Mouse (Mus musculus): ENCODE measurements at regions not wholly inside any gene's neighbourhood (a gene's known extent, or its start where the extent isn't known, plus 50 kb on each side); places are given as distances from the start of the nearest gene placed in this dataset.

DNA sequence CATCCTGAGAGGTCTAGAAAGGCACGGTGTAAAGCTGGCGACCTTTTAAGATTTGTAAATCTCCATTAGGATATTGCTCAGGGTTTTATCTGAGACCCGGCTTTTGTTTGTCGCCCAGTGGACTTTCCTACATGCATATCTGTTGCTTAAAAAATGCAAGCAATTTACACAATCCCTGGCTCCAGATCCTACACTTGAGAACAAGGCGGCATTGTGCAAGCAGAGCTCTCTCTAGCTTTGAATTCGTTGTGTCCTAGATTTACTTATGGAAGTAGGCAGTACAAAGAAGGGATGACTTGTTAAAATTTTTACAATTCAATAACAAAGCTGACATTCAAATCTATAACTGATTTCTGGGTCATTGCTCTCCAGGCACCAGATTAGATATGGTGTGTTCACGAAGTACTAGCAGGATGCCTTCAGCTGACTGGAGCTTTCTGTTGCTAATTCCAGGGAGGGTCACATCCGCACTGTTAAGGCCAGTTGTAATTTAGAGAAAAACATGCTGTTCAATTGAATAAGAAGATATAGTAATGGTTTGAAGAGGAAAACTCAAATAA lies 62.2 kb upstream of the Teddm2 start:
- DNase-seq = no peak

DNA sequence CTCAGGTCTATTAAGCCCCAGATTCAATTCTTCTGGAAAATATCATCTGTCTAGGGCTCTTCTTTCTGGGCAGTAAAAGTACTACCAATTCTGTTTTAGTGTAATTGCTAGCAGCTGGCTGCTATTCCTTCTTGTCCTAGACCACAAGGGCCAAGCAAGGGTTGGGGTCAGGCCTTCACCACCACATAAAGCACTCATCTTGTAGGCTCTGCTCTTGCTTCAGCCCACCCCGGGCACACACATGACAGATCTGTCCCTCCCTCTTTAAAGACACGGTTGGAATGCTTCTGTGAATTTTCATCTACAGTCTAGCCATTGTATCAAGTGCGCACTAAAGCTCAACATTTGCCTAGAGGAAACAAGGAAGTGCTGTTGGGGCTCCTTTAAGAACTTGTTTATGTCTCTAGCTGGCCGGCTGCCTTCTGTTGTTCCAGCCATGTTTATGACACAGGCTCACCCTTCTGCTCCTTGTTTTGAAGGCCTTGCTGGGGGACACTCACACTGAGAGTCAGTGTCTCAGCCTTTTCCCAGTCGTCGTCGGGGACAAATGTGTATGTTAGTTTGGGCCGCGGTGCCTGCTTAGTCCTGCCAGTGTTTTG lies 63.8 kb upstream of the Teddm2 start:
- DNase-seq = no peak

DNA sequence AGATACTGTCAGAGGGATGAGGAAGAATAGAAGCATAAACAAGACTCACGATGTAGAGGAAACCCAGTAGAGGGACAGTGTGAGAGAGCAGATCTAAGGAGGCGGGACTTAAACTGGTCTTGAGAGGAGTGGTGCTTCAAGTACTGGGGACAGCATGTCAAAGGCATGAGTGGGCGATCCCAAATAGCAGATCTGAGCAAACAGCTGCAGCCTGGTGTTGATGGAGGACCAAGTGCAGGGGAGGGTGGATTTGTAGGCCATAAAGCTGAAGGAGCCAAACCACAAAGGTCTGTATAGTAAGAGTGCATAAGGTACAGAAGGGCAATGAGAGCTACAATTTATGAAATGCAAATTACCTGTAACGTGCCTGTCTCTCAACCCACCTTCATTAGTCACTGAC lies 69.4 kb upstream of the Teddm2 start:
- DNase-seq = no peak

DNA sequence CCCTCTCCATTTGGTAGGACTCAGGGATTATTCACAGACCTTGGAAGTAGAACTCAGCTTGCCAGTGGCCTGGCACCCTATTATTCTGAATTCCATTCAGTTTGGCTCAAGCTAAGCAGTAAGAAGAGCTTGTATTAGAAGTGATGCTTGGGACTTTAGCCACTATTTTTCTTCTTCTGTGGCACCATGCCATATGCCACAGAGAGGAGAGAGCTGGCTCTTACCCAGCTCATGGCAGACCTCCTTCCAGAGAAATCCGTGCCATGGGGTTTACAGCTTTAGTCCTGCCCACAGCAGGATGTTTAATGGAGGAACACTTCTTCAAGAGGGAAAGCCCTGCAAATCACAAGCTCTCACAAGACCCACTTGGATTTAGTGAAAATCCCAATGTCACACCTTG lies 74.3 kb upstream of the Teddm2 start:
- no peak for DNase-seq

DNA sequence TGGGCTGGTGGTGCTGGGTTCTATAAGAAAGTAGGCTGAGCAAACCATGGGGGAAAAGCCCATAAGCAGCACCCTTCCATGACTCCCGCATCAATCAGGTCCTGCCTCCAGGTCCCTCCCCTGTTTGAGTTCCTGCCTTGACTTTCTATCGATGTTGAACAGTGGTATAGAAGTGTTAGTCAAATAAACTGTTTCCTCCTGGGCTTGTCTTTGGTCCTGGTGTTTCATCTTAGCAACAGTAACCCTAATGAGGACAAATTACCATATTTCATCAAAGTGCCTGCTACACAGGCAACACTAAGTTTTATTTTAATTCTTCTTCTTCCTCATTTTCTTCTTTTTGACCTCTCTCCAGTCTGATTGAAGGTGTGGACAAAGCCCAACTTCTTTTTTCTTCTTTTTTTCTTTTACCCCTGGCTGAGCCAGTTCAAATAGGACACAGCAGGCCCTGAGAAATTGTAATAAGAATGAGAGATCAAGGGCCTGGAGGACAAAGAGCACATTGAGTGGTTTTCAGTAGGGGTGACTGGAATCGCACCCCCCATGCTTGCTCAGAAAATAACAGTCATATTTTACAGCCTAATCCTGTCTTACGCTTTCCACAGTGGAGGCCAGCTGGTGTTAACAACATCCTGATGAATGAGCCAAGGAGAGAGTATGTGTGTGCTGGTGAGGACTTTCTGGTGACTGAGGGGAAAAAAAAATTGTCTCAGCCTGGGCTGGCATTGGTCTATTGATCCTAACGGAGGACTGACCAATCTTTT lies 78.1 kb upstream of the Teddm2 start:
- DNase-seq = peak; percentile 18 to 27

DNA sequence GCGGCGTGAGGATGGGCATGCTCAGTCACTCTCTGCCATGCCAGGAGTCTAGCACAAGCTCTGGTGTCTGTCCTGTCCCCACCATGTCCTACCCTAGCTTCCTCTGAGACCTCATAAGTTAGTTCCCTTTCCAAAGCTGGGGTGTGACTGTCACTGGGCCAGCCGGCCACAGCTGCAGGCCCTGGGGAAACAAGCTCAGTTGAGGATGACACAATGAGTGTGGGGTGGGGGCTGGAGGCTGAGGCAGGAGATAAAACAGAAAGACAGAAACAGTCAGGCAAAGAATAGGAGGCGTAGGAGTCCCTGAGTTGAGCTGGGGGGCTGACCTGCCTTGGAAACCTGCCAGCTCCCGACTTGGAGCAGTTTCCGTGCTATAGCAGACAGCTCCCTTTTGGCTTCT lies 80.9 kb upstream of the Teddm2 start:
- DNase-seq = peak in 1 of 2 experiments; percentile 18

DNA sequence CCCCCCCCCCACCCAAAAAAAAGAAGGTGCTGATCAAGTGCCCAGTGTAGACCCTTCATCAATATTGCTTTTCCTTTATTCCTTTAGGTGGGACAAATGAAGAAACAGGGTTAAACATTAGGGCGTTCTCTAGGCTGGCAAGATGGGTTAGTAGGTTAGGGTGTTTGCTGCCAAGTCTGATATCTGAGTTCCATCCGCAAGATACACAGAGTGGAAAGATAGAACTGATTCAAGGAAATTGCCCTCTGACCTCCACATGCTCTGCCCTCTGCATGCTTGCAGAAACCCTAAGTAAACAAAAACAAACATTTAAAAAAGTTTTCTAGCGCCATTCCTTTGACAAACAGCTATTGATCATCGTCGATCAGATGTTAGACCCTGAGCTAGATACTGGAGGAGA lies 85.6 kb upstream of the Teddm2 start:
- DNase-seq = no peak

DNA sequence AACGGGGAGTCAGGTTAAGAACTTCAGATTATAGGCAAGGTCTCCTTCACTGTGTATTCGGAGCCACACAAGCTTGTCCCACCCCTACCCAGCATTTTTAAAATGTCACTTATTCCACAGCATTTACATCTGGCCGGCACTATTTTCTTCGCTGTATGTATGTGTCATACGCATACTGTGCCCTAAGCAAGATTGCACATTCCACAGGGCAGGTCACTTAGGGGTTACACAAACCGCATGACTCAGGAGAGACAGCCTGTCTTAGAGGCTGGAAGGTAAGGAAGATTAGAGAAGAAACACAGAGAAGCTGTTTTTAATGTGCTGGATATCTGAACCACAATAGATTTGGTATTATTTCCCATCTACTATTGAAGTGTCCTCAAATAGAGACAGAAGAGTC lies 86.6 kb upstream of the Teddm2 start:
- no peak for DNase-seq

DNA sequence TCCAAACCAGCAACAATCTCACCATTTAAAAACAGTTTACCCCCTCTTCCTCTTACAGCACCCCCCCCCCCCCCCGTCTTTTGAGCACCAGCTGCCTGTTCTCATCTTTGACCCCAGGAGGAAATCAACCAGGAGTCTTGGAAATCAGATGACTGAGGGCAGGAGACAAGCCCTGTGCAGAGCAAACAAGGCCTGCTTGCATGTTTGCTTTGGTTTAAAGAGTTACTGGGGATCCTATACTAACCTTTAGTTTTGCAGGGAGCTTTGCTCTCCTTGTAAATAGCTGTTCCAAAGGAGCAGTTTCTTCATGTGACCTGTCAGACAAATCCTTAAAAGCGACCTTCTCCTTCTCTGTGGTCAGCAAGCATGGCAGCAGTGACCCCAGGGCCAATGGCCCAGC lies 88.3 kb upstream of the Teddm2 start:
- DNase-seq = no peak

DNA sequence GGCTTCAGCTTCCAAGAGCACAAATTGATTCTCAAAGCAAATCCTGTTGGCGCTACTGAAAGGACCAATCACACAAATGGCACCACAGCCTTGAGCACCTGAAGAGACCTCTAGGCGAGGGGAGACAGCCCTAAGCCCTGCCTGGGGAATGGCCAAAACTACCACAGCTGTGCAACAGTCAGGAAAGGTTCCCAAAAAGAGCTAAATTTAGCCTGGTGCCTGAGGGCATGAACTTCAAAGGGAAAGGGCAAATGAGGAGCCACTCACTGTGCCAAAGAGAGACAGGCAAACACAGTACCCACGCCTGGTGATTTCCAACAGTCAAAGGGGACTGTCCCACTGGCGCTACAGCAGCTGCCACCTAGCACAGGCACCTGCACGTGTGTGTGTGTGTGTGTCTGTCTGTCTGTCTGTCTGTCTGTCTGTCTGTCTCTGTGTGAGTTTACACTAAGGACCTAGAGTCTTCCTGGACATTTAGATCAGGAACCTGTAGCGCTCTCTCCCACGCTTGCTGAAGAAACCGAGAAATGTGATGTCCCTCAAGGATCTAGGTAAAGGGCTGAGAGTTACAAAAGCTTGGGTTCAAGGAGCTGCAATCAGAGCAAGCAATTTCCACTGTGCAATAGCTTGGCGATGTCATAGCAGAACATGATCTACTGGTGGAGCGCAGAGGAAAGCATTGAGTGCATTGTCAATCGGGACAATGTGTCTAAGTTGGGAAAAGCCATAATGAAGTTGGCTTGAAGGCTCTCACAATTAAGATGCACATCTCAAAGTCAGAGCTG lies 90.8 kb upstream of the Teddm2 start:
- DNase-seq = no peak

DNA sequence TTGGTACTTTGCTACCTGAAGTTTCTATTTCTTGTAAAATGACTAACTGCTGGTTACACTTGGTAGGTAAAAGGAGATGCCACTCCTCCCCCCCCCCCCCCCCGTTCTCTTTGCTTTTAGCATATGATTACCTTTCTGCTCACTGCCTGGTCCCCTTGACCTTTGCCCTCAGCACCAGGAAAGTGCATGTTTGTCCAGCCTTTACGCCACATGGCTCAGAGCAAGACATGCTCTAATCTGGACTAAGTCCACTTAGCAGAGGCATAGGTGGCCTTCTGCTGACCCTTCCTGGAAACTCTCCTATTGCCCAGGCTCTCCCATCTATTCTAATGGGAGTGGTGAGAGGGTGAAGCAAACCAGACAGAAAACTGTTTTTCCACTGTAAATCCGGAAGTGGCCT lies 92.4 kb upstream of the Teddm2 start:
- DNase-seq = no peak

DNA sequence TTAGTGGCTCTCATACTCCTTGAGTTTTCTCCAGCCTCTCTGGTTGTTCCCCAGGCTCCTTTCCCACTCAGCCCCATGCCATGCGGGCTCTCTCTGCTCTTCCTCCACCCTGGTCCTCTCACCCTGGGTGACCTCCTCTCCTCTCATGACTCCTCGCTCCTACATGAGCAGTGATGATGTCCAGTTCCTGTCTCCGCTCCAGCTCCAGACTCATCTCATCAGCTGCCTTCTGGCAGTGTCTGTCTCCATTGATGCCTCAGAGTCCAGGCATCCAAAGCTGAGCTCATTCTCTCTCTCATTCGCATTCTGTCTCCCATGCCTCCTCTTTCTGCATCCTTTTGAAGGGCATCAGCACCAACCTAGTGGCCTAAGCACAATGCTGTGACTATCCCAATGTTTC lies 94.8 kb upstream of the Teddm2 start:
- peak in 1 of 2 experiments; percentile 14 for DNase-seq

DNA sequence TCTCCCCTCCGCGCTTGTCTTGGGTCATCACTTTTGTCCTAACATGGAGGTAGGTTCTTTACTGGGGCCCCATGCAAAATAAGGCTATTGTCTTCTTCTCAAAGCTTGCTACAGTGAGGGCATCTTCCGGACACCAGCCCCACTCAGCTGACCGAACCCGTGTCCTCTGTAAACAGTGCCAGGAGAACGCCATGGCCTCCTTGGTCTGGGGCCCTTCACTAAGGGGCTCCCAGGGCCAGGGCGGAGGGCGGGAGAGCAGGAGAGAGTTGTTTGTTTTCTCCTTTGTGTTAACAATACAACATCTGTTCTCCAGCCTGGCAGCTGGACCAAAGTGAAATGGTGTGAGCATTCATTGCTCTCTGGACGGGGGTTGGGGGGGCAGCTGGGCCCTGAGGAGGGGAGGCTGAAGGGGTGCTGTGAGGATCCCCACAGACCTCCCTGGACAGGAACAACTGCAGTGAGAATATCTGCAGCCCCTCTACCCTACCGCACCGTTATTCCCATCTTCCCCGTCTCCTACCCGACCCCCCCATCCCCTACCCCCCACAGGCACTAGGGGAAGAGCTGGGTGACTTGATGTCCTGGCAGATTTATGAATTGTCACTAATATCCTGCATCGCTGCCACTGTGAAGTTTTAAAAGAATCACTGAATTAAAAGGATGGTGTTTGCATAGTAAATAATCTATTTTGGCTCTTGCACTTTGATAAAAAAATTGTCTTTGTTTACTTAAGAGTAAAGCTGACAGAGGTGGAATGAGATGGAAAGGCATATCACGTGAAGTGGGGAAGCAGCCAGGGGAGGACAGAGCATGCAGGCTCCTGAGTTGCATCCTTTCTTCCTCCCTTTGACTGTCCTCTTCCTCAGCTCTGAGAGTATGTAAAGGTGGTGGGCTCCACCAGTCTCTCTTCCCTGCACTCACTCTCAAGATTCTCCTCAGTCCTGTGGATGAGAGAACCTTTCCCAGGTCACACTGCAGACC lies 97.5 kb upstream of the Teddm2 start:
- DNase-seq = peak; percentile 16 to 29

DNA sequence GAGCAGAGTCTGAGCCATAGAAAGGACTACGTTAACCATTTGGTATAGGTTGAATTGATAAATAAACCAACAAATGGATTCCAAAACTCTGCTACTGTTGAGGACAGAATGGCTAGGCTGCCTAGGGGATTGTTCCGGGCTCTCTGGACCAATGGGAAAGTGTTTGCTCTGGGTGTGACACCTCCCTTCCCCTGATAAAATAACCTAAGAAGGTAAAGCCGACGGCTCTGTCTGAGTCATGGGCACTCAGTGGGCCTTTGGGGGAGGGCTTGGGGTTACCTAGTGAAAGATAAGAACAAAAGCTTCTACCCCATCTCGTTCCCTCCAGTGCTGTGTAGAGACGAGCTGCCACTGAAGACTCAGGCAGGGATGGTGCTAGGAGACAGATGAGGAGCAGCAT lies 99.7 kb upstream of the Teddm2 start:
- DNase-seq = no peak

DNA sequence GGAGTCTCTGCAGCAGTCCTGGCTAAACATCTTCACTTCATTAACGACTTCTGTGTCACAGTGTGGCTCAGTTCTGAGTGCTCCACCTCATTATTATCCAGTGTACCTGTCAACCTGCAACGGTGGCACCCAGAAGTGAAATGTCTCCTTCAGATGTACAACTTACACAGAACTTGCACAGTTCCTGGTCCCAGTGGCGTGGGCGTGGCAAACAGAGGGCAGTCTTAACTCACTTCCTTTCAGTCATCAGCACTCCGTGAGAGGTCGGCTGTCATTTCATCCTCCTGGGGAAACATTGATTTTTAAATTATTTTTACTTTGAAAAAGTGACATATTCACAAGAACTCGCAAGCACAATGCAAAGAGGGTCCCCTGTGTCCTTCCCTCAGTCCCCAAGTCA lies 103.6 kb upstream of the Teddm2 start:
- no peak for DNase-seq

DNA sequence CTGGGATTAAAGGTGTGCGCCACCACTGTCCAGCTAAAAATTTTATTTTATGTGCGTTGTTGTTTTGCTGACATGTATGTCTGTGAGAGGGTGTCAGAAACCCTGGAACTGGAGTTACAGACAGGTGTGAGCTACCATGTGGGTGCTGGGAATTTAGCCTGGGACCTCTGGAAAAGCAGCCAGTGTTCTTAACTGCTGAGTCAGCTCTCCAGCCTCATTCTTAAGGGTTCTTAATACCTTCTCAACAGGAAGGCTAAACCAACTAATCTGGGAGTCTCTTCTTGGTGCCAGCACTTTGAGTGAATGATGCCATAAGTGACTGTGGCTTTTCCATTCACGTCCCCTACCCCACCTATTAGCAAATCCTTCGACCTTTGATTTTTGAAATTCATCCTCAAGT lies 104.6 kb upstream of the Teddm2 start:
- no peak for DNase-seq

DNA sequence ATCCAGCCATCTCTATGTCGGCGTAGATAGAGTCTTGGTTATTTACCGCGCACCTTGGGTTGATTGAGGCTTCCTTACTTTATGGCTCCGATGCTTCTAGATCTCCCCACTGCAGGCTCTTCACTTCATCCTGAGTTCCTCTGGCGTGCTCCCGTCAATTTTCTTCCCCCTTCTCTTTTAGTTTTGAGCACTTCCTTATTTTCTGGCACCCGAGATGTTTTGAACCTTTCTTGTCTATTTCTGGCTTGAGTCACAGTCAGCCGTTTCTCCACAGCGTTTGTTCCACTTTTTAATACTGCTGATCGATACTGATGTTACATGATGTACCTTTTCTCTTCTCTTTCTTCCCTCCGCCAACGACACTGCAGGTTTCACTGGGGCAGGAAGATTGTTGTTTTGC lies 106.0 kb upstream of the Teddm2 start:
- no peak for DNase-seq

DNA sequence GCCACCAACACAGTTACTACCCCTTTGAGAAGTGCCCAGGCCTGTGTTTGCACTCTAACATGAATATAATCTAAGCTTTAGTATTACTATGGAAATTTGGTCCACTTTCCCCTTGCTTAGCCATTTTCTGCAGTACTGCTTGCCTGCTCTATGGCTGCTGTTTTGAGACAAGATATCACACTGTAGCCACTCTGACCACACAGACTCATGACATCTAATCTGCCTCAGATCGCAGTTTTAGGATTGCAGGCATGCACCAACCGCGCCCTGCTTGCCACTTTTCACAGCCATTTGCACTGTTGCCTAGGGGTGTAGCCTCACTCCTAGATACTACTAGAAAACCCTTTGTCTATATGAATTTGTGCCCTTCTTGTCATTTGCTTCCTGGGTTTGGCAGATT lies 107.4 kb upstream of the Teddm2 start:
- no peak for DNase-seq

DNA sequence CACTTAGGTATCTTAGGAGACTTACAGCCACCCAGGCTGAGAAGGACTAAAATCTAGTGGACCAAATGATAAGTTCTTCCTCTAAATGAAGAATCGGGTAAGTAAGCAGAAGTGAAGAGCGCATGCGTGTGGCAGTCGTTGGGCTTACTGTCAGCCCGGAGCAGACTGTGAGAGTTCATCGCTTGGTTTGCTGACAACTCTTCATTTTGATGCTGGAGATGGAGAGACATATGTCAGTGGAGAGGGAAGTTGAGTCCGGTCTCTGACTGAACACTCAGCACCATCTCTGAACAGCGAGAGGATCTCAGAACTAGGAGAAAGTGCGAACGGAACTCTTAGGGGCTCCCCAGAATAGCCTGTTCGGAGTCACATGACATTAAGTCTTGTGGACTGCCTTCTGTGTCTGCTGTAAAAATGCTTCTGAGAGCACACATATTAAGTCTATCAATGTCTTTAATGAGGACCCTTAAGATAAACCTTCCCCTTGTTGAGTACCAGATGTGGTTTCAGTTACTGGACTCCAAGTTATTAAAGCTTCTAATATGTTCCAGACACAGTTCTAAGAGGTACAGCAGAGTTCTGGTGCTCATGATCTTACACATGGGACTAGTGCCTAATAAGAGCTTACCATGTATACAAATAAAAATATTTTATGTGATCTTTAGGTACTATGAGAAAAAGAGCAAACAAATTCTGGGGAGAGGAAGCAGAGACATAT lies 108.7 kb upstream of the Teddm2 start:
- no peak for DNase-seq

DNA sequence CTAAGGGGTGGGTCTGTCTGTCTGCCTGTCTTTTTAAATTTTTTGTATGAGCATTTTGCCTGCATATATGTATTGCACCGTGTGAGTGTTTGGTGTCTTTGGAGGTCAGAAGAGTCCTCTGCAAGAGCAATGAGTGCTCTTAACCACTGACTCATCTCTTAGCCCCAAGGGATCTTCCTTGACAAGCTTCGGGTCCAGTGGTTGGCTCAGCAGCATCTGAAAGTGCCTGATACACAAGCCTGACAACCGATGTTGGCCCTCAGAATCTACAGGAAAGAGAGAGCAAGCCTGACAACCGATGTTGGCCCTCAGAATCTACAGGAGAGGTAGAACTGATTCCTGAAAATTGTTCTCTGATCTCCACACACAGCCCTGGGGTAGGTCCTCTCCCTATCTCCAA lies 110.7 kb upstream of the Teddm2 start:
- DNase-seq = no peak

DNA sequence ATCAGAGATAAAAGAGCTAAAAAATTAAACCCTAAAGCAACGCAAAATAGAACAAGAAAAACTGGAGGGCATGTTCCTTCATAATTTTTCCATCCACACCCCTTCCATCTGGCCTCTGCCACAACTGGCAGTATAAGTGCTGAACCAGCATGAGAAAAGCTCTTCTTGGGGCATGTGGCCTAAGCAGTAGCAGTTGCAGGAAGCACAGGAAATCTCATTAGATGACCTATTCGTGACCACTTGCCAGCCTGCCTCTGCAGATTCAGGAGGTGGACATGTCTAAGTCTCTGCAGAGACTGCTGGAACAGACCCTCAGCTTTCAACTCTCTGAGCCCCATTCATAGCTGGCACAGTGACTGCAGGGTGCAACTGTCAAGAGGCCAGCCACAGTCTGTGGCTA lies 116.5 kb upstream of the Teddm2 start:
- DNase-seq = no peak

DNA sequence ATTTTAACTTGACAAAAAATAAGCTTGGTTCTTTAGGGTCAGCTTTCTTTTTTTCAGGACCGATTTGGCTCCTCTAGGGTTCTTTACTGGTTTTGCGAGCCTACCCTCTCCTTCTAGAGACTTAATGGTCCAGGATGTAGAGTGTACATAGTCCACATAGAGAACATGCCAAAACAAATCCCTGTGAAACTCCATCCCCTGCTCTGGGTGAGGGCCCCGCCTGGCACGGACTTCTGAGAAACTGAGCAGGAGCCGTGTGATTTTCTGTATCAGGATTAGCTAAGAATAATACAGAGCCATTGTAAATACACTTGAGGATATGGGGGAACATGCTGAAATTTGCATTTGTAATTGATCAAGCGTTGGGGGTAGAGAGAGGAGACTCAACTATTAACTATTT lies 118.2 kb upstream of the Teddm2 start:
- no peak for DNase-seq
